Mouse (Mus musculus) heart, embryonic 12.5 days (tissue): ENCODE data around the gene Ccdc73. TPM values are rescaled to one million over a fixed set of nuclear protein-coding genes. Genes with fewer than 3 reads are reported as not detected.
"Not testable (repeated sequence)": the region's sequence is repeated elsewhere in the genome, so short reads cannot be mapped to it uniquely, and the experiment has no call there.

Source experiments
- ATAC-seq: fragments of 200-750 bp; cut with Nextera tagmentation; 2 replicates; pipeline ENCODE4 v1.8.0; 2017; ENCODE audit warnings: moderate TSS enrichment, moderate library complexity; ENCODE audit not compliant: insufficient number of reproducible peaks, low FRiP score
- H3K27ac ChIP-seq: fragments of 300-500 bp; sonication (generic); 2 replicates; pipeline ENCODE4 v1.5.1; 2016; ENCODE audit warnings: mild to moderate bottlenecking, moderate library complexity; ENCODE audit not compliant: poor library complexity, severe bottlenecking
- H3K27me3 ChIP-seq: fragments of 300-500 bp; sonication (generic); replicated peaks from 2 replicates; pipeline ENCODE4 v1.6.1; 2016; ENCODE audit warnings: mild to moderate bottlenecking, moderate library complexity
- H3K36me3 ChIP-seq: fragments of 300-500 bp; sonication (generic); 2 replicates; pipeline ENCODE4 v1.6.1; 2016; ENCODE audit warnings: mild to moderate bottlenecking, moderate library complexity
- H3K4me1 ChIP-seq: fragments of 300-500 bp; sonication (generic); replicated peaks from 2 replicates; pipeline ENCODE4 v1.6.1; 2016; ENCODE audit warnings: mild to moderate bottlenecking
- H3K4me2 ChIP-seq: fragments of 300-500 bp; sonication (generic); 2 replicates; pipeline ENCODE4 v1.6.1; 2016; ENCODE audit warnings: mild to moderate bottlenecking, moderate library complexity
- H3K4me3 ChIP-seq: fragments of 300-500 bp; sonication (generic); 2 replicates; pipeline ENCODE4 v1.5.1; 2016; ENCODE audit warnings: mild to moderate bottlenecking
- H3K9ac ChIP-seq: fragments of 300-500 bp; sonication (generic); 2 replicates; pipeline ENCODE4 v1.6.1; 2016; ENCODE audit warnings: mild to moderate bottlenecking, moderate library complexity
- H3K9me3 ChIP-seq: fragments of 300-500 bp; sonication (generic); replicated peaks from 2 replicates; pipeline ENCODE4 v1.6.1; 2016; ENCODE audit warnings: mild to moderate bottlenecking, moderate library complexity
- WGBS: fragments of 180-500 bp; shearing (Covaris S2); methylation state at CpG from one replicate; pipeline ENCODE4 v1.1.7; 2016; 5-methylcytosine and 5-hydroxymethylcytosine counted together
- polyA plus RNA-seq: library from polyadenylated mRNA; unstranded; fragments of >200 nt; fragmentation: Nextera tagmentation; extraction: Ambion mirVana; gene quantifications from 2 replicates; pipeline ENCODE4 v1.2.1, GENCODE M21; 2016

Ccdc73 gene
- polyA plus RNA-seq: 7.2 and 9.7 TPM in 2 replicates

DNA sequence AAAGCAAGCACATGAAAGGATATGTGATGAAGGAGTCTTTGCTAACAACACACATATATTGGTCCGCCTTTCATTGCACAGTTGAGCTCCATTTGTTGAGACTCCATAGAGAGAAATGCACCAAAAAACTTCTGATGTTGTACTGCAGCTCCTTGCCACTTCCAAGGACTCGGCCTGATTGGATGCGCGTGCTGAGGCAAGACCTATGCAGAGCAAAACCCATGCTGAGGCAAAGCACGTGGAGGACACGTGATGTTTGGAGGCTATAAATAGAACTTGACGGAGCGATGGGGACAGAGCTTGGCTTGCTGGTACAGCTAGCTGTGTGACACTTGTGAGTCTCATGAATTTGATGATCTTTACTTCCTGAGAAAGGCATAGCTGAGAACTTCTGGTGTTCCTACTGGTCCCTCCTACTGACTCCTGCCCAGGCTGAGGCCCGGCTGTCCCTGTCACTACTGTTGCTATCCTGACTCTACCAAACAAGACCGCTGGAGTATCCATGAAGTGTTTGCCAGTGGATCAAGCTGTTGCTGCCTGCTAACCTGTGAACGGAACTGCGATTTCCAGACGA, at the start of gene Ccdc73:
Gene Ccdc73 (plus strand): TSS at position 524 of the 574 bp plus-strand sequence.
- H3K27me3 ChIP-seq: no peaks in the 10 kb centered on the region
- H3K27ac ChIP-seq: no peak within 1 kb of the TSS
- H3K4me2 ChIP-seq: no peak within 1 kb of the TSS
- WGBS: 70% methylated on average over 13 of the region's 13 CpGs
- ATAC-seq: no peak
- H3K9me3 ChIP-seq: 0 out of 2 replicates have a peak, but pooled peaks cover 2% of the 10 kb centered on the region
- no peak within 1 kb of the TSS for H3K9ac ChIP-seq
- H3K4me1 ChIP-seq: no peaks in the 10 kb centered on the region
- H3K36me3 ChIP-seq: no peaks in the 10 kb centered on the region
- no peak within 1 kb of the TSS for H3K4me3 ChIP-seq

GRCm38 (mm10) chr2:104818763-104819162, 48.8 kb upstream of the Ccdc73 start:
- ATAC-seq: not testable (repeated sequence)

DNA sequence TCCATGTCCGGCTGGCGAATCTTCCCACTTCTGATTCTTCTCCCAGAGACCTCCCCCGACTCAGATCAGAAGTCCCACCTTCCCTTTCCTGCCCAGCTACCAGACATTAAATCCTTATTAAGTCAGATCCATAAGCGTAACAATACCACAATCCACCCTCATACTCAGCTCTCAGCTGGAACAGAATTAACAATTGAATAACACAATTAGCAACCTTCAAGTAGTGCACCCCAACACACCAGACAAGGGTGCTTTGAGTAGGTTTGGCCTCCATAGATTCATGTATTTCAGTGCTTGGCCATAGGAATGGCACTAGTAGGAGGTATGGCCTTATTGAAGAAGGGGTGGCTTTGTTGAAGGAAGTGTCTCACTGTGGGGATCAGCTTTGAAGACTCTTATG, 41.4 kb upstream of the Ccdc73 start:
- ATAC-seq: no peak
- Histone ChIP-seq H3K4me1 (no peaks in the 10 kb centered on the region), H3K9ac (no peak overlapping the region), H3K36me3 (no peaks in the 10 kb centered on the region), H3K4me2 (no peak overlapping the region), H3K4me3 (no peak overlapping the region), H3K9me3 (no peaks in the 10 kb centered on the region), H3K27ac (no peak overlapping the region), H3K27me3 (no peaks in the 10 kb centered on the region)
- WGBS: 80% methylated on average over 4 of the region's 4 CpGs

More at GRCm38 (mm10) chr2:104818763-104819162, 48.8 kb upstream of the Ccdc73 start:
- H3K4me1 ChIP-seq, H3K27ac ChIP-seq, H3K9ac ChIP-seq, H3K4me3 ChIP-seq, H3K9me3 ChIP-seq, H3K4me2 ChIP-seq, H3K36me3 ChIP-seq, H3K27me3 ChIP-seq: not testable (repeated sequence)
- 90% methylated on average over 3 of the region's 3 CpGs for WGBS

- 62% methylated on average over 2 of the region's 2 CpGs for WGBS
- H3K4me3 ChIP-seq: no peak overlapping the region
- no peak overlapping the region for H3K4me2 ChIP-seq
- no peak overlapping the region for H3K9ac ChIP-seq
- H3K36me3 ChIP-seq: no peaks in the 10 kb centered on the region
- no peaks in the 10 kb centered on the region for H3K4me1 ChIP-seq
- H3K27me3 ChIP-seq: no peaks in the 10 kb centered on the region
- no peaks in the 10 kb centered on the region for H3K9me3 ChIP-seq
- H3K27ac ChIP-seq: no peak overlapping the region
- no peak for ATAC-seq
Observed at GRCm38 (mm10) chr2:104832486-104832885, 35.1 kb upstream of the Ccdc73 start.

DNA sequence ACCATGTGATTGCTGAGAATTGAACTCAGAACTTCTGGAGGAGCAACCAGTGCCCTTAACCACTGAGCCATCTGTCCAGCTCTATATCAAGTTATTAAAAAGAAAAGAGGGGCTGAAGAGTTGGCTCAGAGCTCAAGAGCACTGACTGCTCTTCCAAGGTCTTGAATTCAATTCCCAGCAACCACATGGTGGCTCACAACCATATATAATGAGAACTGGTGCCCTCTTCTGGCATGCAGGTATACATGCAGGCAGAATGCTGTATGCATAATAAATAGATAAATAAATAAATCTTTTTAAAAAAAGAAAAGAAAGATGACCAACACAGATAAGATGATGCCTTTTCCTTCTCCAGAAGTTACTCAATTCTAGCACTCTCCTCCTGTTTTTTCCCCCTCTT, 26.6 kb upstream of the Ccdc73 start:
- no peak for ATAC-seq
- H3K4me2 ChIP-seq: no peak overlapping the region
- H3K4me1 ChIP-seq: no peaks in the 10 kb centered on the region
- H3K27ac ChIP-seq: no peak overlapping the region
- 0 out of 2 replicates have a peak, but pooled peaks cover 3% of the 10 kb centered on the region for H3K36me3 ChIP-seq
- no peaks in the 10 kb centered on the region for H3K27me3 ChIP-seq
- H3K4me3 ChIP-seq: no peak overlapping the region
- no peak overlapping the region for H3K9ac ChIP-seq
- 0 out of 2 replicates have a peak, but pooled peaks cover 3% of the 10 kb centered on the region for H3K9me3 ChIP-seq

- H3K27me3 ChIP-seq: no peaks in the 10 kb centered on the region
- WGBS: 76% methylated on average over 7 of the region's 7 CpGs
- no peak overlapping the region for H3K4me3 ChIP-seq
- 0 out of 2 replicates have a peak, but pooled peaks cover 3% of the 10 kb centered on the region for H3K9me3 ChIP-seq
- H3K9ac ChIP-seq: no peak overlapping the region
- no peak overlapping the region for H3K4me2 ChIP-seq
- H3K4me1 ChIP-seq: no peaks in the 10 kb centered on the region
- ATAC-seq: no peak
- H3K27ac ChIP-seq: no peak overlapping the region
- 0 out of 2 replicates have a peak, but pooled peaks cover 3% of the 10 kb centered on the region for H3K36me3 ChIP-seq
Observed at GRCm38 (mm10) chr2:104841736-104842135, 25.9 kb upstream of the Ccdc73 start.

DNA sequence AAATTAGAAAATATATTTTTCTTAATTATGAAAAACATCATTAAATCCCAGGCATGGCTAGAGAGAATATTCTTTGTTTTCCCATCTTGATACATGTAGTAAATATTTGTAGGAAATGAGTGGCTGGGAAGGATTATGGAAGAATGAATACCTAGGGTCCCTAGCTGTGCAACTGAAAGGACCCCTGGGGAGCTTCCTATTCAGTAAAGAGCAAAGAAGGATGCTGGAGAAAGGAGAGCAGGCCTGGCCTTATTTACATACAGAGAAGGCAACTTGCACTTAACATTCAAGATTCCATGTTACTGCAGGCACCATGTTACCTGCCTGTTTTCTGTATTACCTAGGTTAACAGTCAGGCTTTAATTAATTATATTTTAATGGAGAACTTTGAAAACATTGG, 25.0 kb upstream of the Ccdc73 start:
- no peak for ATAC-seq
- no peak overlapping the region for H3K4me3 ChIP-seq
- no peak overlapping the region for H3K4me2 ChIP-seq
- H3K27me3 ChIP-seq: no peaks in the 10 kb centered on the region
- H3K9ac ChIP-seq: no peak overlapping the region
- 0 out of 2 replicates have a peak, but pooled peaks cover 3% of the 10 kb centered on the region for H3K36me3 ChIP-seq
- H3K27ac ChIP-seq: no peak overlapping the region
- H3K4me1 ChIP-seq: peaks cover 4% of the 10 kb centered on the region; the same call in 1 of the 2 replicates
- 0 out of 2 replicates have a peak, but pooled peaks cover 3% of the 10 kb centered on the region for H3K9me3 ChIP-seq

- Histone ChIP-seq H3K9ac (no peak overlapping the region), H3K36me3 (no peaks in the 10 kb centered on the region), H3K4me2 (no peak overlapping the region), H3K27me3 (0 out of 2 replicates have a peak, but pooled peaks cover 6% of the 10 kb centered on the region), H3K27ac (no peak overlapping the region), H3K4me3 (no peak overlapping the region), H3K9me3 (no peaks in the 10 kb centered on the region), H3K4me1 (peaks cover 11% of the 10 kb centered on the region; the same call in 1 of the 2 replicates)
- WGBS: 37% methylated on average over 4 of the region's 4 CpGs
- ATAC-seq: no peak; the same call in 1 of the 2 replicates
Observed at GRCm38 (mm10) chr2:104846638-104847414, 20.8 kb upstream of the Ccdc73 start.

- Histone ChIP-seq H3K4me1 (peaks cover 11% of the 10 kb centered on the region; the same call in 1 of the 2 replicates), H3K9ac (no peak overlapping the region), H3K9me3 (no peaks in the 10 kb centered on the region), H3K27ac (no peak overlapping the region), H3K4me2 (no peak overlapping the region), H3K27me3 (0 out of 2 replicates have a peak, but pooled peaks cover 6% of the 10 kb centered on the region), H3K4me3 (no peak overlapping the region), H3K36me3 (no peaks in the 10 kb centered on the region)
- ATAC-seq: no peak
- WGBS: 46% methylated on average over 2 of the region's 2 CpGs
Observed at GRCm38 (mm10) chr2:104847645-104848044, 20.0 kb upstream of the Ccdc73 start.

DNA sequence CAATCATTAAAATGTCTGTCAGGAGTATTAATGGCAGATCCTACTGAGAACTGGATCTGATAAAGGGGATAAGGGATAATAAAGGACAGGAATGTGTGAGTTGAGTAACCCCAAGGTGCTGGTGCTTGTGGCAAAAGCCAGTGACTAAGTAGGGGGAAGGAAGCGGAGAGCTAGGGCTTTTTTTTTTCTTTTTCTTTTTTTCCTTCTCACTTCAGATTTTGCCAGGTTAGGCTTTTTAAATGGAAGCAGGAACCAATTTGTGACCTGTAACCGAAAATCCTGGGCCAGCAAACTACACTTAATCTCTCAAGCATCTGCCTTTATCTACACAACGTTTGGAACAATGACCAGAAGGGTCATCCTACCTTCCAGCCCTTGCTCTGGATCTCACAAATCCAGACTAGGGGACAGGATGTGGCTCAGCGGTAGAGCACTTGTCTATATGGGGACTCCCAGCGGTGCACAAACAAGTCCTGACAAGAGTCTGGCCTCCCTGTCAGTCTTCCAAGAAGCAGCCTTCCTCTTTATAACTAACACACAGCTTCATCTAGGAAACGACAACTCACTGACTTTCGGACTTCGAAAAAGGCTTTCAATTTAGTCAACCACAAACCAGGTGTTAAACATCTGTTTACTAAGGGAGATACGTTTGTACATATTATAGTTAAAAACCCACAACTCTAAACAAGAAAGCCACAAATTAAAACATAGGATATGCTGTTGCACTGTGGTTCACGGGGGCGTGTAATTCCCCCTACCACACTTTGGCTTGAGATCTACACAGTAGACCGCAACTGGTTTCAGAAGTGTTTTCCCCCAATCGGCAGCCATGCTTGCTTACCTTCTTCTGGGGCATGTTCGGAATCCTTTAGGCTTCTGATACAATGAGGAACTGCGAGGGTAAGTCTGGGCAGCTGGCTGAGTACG, 19.1 kb upstream of the Ccdc73 start:
- Histone ChIP-seq H3K4me2 (peak overlapping the region; percentile 99), H3K36me3 (no peaks in the 10 kb centered on the region), H3K4me1 (peaks cover 11% of the 10 kb centered on the region; the same call in 1 of the 2 replicates), H3K27me3 (0 out of 2 replicates have a peak, but pooled peaks cover 6% of the 10 kb centered on the region), H3K4me3 (peak overlapping the region; percentile 61), H3K9ac (peak overlapping the region; percentile 76; the same call in 1 of the 2 replicates), H3K9me3 (no peaks in the 10 kb centered on the region), H3K27ac (no peak overlapping the region)
- 30% methylated on average over 16 of the region's 16 CpGs for WGBS
- ATAC-seq: no peak
